Mouse (Mus musculus) G1E (cell line): ENCODE results near the gene Cdc42bpa.

ENCODE experiments used
- CTCF ChIP-seq: IDR thresholded peaks from 2 replicates; pipeline ENCODE4 v1.5.1; 2012; ENCODE audit warnings: low read depth, low read length, inconsistent platforms, mixed read lengths
- GATA1 ChIP-seq: IDR thresholded peaks from 2 replicates; pipeline ENCODE4 v1.6.1; 2012; ENCODE audit warnings: borderline replicate concordance, low read length, inconsistent platforms, mixed read lengths

GRCm38 (mm10) chr1:179982183-179982582 is 21.9 kb downstream of the Cdc42bpa start:
- TF ChIP-seq CTCF (no peak), GATA1 (no peak)
